ENCODE assay signal across 9 mouse cellular contexts in the genomic region with DNA sequence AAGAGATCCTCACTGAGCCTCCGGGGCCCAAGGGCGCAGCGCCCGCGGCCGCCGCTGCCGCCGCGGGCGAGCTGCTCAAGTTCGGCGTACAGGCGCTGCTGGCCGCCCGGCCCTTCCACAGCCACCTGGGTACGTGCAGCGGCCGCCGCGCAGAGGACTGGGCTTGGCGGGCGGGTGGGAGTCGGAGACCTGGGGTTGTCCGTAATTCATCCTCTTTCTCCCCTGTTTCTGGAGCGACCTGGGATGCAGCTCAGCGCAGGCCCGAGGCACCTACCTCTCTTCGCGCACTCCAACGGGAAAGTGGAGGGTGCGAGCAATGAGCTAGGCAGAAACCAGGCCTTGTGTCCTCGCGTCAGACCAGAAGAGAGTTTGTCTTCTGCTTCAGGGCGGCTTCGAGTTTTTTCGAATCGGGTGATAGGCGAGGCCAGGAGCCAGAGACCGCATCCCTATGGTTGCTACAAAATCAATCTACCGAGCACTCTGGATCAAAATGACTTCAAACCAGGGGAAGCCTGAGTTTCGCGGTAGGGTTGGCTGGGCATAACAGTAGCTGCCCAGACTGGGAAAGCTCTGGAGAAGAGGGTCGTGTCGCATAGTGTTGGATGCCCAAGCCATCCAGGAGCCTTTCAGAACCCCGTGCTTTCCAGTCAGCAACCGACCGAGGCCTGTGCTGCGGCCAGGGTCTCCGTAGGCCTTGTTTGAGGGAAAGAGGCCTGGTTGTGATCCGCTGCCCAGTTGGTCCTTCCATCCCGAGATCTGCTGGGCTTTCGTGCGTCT. TPM values are rescaled to one million over a fixed set of nuclear protein-coding genes. Genes with fewer than 3 reads are reported as not detected.
DNase-seq lines count a peak whose midpoint lies in the region; ATAC-seq lines count a peak whose summit lies in the region.
"Had no signal": no experiment of that assay in that cellular context is flagged by ENCODE, and none has a peak within 500 bp of the region (broad histone marks: within the 10 kb centered on the region; RNA-seq: fewer than 3 reads in every experiment).

No protein-coding gene starts in this region.

- no peaks in the 10 kb centered on the region for H3K9me3 ChIP-seq in heart, embryonic 15.5 days (replicated peaks)
- no peaks in the 10 kb centered on the region for H3K9me3 ChIP-seq in hindbrain, embryonic 10.5 days
- H3K9me3 ChIP-seq in midbrain, embryonic 11.5 days (ENCODE audit: control insufficient read depth, low read length) = no peaks in the 10 kb centered on the region

- H3K4me3 ChIP-seq in heart, embryonic 15.5 days = peak overlapping the region; percentile 48
- H3K4me3 ChIP-seq in hindbrain, embryonic 10.5 days = peak overlapping the region; percentile 55
- H3K4me3 ChIP-seq in midbrain, embryonic 11.5 days (ENCODE audit: low read depth, low read length) = peak overlapping the region; percentile 42
- H3K4me3 ChIP-seq: layer of hippocampus, adult 2 months had no signal

- DNase-seq in heart, adult 9 months (ENCODE audit: low spot score in 2 of 2) = no peak
- DNase-seq in ZHBTc4 (ENCODE audit: low read depth, low spot score) = peak; percentile 62
- DNase-seq in hindbrain, embryonic 10.5 days (ENCODE audit: low spot score) = peak; percentile 68
- peak; percentile 97 for DNase-seq in midbrain, embryonic 11.5 days (ENCODE audit: low spot score, missing footprints)
- no peak for DNase-seq in urinary bladder, postnatal 10 days (ENCODE audit: low spot score)

- H3K9ac ChIP-seq in heart, embryonic 15.5 days = peak overlapping the region; percentile 41
- peak overlapping the region; percentile 45 for H3K9ac ChIP-seq in midbrain, embryonic 11.5 days (ENCODE audit: low read length)

- peak overlapping the region; percentile 85 for H3K4me2 ChIP-seq in heart, embryonic 15.5 days
- H3K4me2 ChIP-seq in midbrain, embryonic 11.5 days = peak overlapping the region; percentile 69

- peaks cover 53% of the 10 kb centered on the region for H3K4me1 ChIP-seq in heart, embryonic 15.5 days (replicated peaks)
- peaks cover 40% of the 10 kb centered on the region for H3K4me1 ChIP-seq in hindbrain, embryonic 10.5 days (replicated peaks)
- H3K4me1 ChIP-seq in midbrain, embryonic 11.5 days (ENCODE audit: control insufficient read depth, insufficient read depth, low read length) = peaks cover 15% of the 10 kb centered on the region

- ATAC-seq in heart, embryonic 15.5 days (replicated peaks; ENCODE audit: insufficient number of reproducible peaks, insufficient read depth, low FRiP score, low read depth) = 0 out of 2 replicates have a peak, but pooled peaks have one; percentile 16
- ATAC-seq in midbrain, embryonic 11.5 days (ENCODE audit: low FRiP score) = peak; percentile 31; the same call in 1 of the 2 replicates
- ATAC-seq in activated CD4-positive, CD25-positive, alpha-beta regulatory T cell, adult 4 months = no peak
- ATAC-seq in megakaryocyte, adult 5-6 weeks (ENCODE audit: poor library complexity, severe bottlenecking) = no peak

- WGBS in heart, embryonic 15.5 days = 7% methylated on average over 54 of the region's 54 CpGs
- WGBS in hindbrain, embryonic 10.5 days = under 1% methylated on average over 54 of the region's 54 CpGs
- under 1% methylated on average over 49 of the region's 54 CpGs for WGBS in midbrain, embryonic 11.5 days

- no peaks in the 10 kb centered on the region for H3K36me3 ChIP-seq in heart, embryonic 15.5 days
- no peaks in the 10 kb centered on the region for H3K36me3 ChIP-seq in hindbrain, embryonic 10.5 days
- H3K36me3 ChIP-seq in midbrain, embryonic 11.5 days (ENCODE audit: control insufficient read depth, insufficient read depth, low read length) = no peaks in the 10 kb centered on the region

- no peak overlapping the region for H3K27ac ChIP-seq in heart, embryonic 15.5 days
- peak overlapping the region; percentile 29; the same call in 1 of the 2 replicates for H3K27ac ChIP-seq in hindbrain, embryonic 10.5 days
- H3K27ac ChIP-seq in midbrain, embryonic 11.5 days (ENCODE audit: low read depth, low read length) = no peak overlapping the region
- H3K27ac ChIP-seq: layer of hippocampus, adult 2 months had no signal

- H3K27me3 ChIP-seq in heart, embryonic 15.5 days = peaks cover 99% of the 10 kb centered on the region
- H3K27me3 ChIP-seq in hindbrain, embryonic 10.5 days (ENCODE audit: insufficient read depth, poor library complexity, severe bottlenecking) = peaks cover 100% of the 10 kb centered on the region
- H3K27me3 ChIP-seq in midbrain, embryonic 11.5 days (ENCODE audit: control insufficient read depth, insufficient read depth, low read length) = peaks cover 99% of the 10 kb centered on the region

RNA-seq across cellular contexts. Expression of a gene that starts 0.6 kb away (rescaled TPM):
- polyA plus RNA-seq in heart, embryonic 15.5 days (2015; fragmentation: Nextera tagmentation; extraction: Ambion mirVana) = 0.20 and 0.48 TPM in 2 replicates
- polyA plus RNA-seq in hindbrain, embryonic 10.5 days (2016; fragmentation: Nextera tagmentation; extraction: Ambion mirVana) = 2.9 TPM in 2 replicates
- polyA plus RNA-seq in midbrain, embryonic 11.5 days (2014; fragmentation: Nextera tagmentation; extraction: Ambion mirVana) = 0.19 and 0.46 TPM in 2 replicates
- polyA plus RNA-seq in activated CD4-positive, CD25-positive, alpha-beta regulatory T cell, adult 4 months (2017; shearing (Covaris generic)) = not detected
- not detected in 2 replicates for total RNA-seq in megakaryocyte, adult 5-6 weeks (2015)
- total RNA-seq in megakaryocyte, adult 5-6 weeks (2017) = not detected in 2 replicates
- total RNA-seq: layer of hippocampus, adult 2 months had no signal

RNA-seq across cellular contexts. Expression of a gene that starts 37.9 kb away (rescaled TPM):
- 4.6 and 7.4 TPM in 2 replicates for polyA plus RNA-seq in heart, embryonic 15.5 days (2015; fragmentation: Nextera tagmentation; extraction: Ambion mirVana)
- 7.6 and 9.6 TPM in 2 replicates for polyA plus RNA-seq in hindbrain, embryonic 10.5 days (2016; fragmentation: Nextera tagmentation; extraction: Ambion mirVana)
- 17.2 and 17.8 TPM in 2 replicates for polyA plus RNA-seq in midbrain, embryonic 11.5 days (2014; fragmentation: Nextera tagmentation; extraction: Ambion mirVana)
- polyA plus RNA-seq in activated CD4-positive, CD25-positive, alpha-beta regulatory T cell, adult 4 months (2017; shearing (Covaris generic)) = under 1 TPM; 0.22 to 0.50 TPM
- total RNA-seq in megakaryocyte, adult 5-6 weeks (2015) = 1.6 and 1.9 TPM in 2 replicates
- total RNA-seq in megakaryocyte, adult 5-6 weeks (2017) = 1.1 and 1.8 TPM in 2 replicates

Comparison
In these comparisons a context has a peak if more than half of its experiments do, and no peak if none do; other contexts are left out.
1. ATAC-seq: peak in heart, embryonic 15.5 days (single experiment) and midbrain, embryonic 11.5 days (single experiment); none in activated CD4-positive, CD25-positive, alpha-beta regulatory T cell, adult 4 months (single experiment) and megakaryocyte, adult 5-6 weeks (single experiment).
2. DNase-seq: peak in ZHBTc4 (single experiment), hindbrain, embryonic 10.5 days (single experiment) and midbrain, embryonic 11.5 days (single experiment); none in heart, adult 9 months (0 of 2) and urinary bladder, postnatal 10 days (single experiment).
3. Peak in every context shown above with its lines, with median percentiles within 50 percentile points of each other: H3K4me3 ChIP-seq.